Mouse (Mus musculus): ENCODE results near the gene Ythdf1.
A peak's percentile ranks its signal among the peaks of the same experiment; 100 is the strongest.

The Ythdf1 gene

GRCm38 (mm10) chr2:180920810-180921400 is at the start of gene Ythdf1:
TSS of gene Ythdf1 (minus strand) at chr2:180920949.
- peak; percentile 97 for DNase-seq (ENCODE audit: extremely low spot score)

DNA sequence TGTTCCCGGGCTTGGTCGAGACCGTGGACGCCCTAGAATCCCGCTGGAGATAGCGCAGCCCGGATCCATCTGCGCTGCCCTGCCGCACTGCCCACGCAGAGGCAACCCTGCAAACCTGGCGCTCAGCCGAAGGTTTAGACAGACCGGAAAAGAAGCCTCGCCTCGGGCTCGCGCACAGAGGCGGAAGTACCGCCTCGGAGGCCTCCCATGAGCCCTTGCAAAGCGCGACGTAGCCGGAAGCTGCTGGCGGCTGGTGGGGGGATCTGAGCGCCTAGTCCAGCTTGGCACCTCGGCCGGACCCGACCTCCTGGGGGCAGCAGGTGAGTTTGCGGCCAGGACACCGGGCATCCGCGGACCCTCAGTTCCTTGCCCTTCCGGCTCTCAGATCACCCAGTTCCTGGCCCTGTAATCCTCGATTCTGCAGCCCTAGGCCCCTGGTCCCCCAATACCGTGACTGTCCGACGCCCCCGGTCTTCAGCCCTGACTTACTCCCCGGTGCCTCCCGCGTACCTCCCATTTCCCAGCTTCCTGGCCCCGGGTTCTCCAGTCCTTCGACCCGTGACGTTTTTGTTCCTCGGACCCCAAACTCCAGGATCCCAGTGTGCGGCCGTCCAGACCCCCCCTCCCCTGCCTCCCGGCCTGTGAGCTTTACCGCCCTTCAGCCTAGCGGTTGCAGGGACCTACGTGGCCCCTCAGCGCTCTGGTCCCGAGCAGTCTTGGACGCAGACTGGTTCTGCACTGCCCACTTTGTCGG is 46.4 kb upstream of the Ythdf1 start, which contains the start of gene Arfgap1:
TSS of gene Arfgap1 (plus strand) at position 216 of the 754 bp plus-strand sequence.
- peak; percentile 87 for DNase-seq (ENCODE audit: extremely low spot score)

DNA sequence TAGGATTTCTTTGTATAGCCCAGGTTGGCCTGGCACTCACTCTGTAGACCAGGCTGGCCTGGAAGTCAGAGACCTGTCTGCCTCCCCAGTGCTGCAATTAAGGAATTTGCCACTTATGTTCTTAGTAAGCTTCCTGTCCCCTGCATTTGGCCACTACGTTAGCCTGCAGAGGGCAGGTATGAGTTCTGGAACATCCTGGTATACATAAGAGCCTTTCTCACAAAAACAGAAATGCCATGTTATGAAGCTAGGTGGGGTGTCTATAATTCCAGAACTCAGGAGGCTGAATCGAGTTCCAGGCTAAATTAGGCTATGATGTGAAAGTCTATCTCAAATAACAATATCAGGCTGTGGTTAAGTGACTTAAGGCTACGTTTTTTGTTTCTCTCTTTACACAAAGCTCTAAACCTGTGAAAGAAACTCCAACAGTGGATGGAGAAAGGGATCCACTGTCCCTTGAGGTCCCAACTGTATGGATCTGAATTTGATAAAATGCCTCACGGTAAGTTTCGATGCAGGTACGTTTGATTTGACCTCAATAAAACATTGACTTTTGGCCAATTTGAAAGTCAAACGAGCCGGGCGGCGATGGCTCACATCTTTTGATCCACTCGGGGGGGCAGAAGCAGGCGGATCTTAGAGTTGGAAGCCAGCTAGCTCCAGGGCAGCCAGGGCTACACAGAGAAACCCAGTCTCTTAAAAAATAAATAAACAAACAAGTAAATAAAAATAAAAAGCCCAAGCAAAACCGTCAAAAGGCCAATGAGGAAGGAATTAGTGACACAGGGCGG is 45.5 kb upstream of the Ythdf1 start:
- DNase-seq (ENCODE audit: extremely low spot score): no peak

DNA sequence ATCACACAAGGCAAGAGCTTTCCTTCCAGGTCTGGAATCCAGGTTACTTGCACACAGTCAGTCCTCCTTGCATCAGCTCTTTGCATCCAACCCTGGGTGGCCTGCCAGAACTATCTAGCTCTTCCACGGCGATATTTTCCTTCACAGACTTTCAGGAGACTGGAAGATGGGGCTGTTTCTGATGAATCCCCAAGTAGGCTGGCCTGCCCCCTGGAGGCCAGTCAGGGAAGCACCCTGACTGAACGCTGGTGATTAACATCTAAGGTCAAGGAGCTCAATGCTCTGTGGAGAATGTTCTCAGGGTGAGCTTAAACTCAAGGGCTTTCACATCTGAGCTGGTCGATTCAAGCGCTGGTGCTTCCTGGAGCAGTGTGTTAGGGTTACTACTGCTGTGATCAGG is 43.2 kb upstream of the Ythdf1 start:
- peak; percentile 78 for DNase-seq (ENCODE audit: extremely low spot score)

DNA sequence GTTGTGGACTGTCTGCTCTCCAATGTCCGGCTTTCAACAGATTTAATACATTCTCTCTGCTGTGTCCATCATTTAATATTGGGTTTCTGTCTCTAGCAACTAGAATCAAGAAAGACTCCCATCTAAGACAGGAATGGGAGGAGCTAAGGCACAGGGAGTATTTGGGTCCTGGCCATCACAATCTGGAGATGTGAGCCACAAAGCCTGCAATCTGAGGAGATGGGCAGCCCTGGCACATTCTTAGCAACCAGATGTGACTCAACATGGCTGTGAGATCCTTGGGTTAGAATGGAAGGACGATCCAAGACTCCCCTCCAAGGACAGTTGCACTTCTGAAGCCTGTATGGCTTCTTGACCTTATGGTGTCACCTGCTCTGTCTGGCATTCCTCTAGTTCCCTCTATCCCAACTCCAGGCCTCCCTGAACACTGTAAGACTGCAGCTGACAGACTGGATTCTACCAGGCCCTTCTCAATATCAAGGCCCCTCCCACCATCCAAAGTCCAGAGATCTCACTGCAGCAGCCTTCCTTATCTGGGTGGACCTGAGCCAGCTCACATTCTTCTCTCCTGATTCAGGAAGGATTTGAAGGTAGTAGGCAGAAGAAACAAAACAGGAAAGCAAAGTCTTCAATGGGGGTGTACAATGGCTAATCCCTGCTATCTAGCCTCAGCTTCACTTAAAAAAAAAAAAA is 42.0 kb upstream of the Ythdf1 start:
- DNase-seq (ENCODE audit: extremely low spot score): no peak

- DNase-seq (ENCODE audit: extremely low spot score): no peak
These were observed 39.4 kb upstream of the Ythdf1 start for GRCm38 (mm10) chr2:180960187-180960586.

DNA sequence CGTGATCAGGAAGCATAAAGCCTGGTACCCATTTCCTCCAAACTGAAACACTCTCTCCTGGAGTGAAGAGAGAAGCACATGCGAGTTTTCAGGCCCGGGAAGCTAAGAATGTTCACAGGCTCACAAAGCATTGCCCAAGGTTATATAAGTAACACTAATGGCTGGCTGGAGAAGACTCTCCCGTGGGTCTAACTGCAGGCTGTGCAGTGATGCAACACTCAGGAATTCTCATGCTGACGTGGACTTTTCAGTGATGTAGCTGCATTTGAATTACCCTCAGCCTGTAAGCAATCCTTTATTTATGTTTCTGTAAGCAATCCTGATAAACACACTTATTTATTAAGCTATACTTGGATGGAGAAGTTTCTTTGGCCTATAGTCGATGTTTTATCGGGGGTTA is 38.9 kb upstream of the Ythdf1 start:
- no peak for DNase-seq (ENCODE audit: extremely low spot score)

DNA sequence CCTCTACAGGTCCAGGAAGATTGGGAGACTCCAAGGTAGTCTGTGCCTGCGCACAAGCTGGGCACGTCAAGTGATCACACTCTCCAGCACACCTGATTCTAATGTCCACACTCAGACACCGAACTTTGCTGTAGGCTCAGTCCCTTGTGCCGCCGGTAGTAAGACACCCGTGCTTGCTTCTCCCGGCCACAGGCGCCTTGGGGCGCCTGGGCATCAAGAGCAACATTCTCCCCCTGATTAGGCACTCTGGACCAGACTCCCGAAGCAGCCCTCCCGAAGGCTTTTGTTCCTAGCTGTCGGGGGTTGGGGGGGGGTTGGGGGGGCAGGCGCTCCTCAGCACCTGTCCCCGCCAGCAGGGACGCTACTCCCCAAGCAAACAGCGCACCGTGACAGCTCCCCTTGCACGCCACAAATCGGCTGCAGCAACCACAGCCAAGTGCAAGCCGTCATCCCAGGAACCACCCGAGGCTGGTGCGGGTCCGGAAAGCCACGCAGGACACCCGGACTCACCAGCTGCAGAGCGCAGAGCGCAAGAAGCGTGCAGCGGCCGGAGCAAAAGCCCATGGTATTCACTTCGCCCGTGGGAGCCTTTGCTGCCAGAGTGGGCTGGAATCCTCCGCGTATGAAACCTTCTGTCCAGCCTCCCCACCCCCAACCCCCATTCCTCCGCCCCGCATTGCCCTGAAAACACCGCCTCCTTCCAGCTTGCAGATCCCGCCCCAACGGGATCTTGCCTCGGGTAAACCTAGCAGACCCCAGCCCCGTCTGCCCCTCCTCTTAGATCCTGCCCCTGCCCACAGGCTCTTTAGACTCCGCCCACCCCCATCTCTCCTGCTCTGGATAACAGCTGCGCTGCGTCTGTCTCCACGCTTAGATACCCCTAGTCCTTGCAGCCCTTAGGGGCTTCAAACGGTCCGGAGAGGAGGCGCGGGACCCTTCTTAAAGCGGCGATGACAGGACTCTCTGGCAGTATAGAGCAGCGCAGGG is 33.6 kb upstream of the Ythdf1 start, which contains the start of gene Nkain4:
TSS of gene Nkain4 (minus strand) at position 639 of the 987 bp plus-strand sequence.
- DNase-seq (ENCODE audit: extremely low spot score): peak; percentile 85

GRCm38 (mm10) chr2:180953638-180954037 is 32.9 kb upstream of the Ythdf1 start:
- DNase-seq (ENCODE audit: extremely low spot score): no peak

DNA sequence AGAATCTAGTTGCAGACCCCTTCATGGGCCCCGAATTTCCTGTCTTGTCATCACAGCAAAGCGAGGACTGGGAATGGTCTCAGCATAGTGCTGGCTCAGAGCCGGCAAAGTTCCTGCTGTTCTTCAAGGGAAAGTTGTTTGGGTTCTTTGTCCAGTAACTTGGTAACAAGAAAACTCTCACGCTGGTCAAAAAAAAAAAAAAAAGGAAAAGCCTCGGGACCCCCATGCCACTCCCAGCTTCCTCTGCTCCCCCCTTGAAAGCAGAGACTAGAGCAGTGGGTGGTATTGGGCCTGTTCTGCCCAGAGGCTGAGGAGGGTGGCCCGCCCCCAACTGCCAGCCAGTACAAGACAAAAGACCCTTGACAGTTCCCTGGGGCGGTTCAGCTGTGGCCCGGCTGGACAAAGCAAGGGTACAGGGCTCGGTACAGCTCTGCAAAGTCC is 32.0 kb upstream of the Ythdf1 start:
- DNase-seq (ENCODE audit: extremely low spot score): peak; percentile 55

DNA sequence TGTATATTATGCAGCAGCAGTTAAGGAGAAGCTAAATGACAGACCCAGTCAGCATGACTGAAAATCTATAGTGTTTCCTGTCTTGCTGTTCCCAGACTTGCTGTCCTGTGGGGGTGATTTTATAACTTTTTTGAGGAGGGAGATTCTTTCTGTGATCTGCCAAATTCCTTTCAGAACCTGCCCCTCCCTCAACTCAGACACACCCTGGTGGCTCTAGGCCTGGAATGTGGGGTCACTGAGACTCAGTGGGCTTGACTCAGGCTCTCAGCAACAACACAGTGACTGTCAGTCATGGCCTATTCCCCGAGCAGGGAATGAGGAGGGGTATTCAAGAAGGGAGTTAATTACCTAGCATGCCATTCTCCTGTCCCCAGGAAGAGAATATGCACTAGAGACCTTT is 29.2 kb upstream of the Ythdf1 start:
- no peak for DNase-seq (ENCODE audit: extremely low spot score)

DNA sequence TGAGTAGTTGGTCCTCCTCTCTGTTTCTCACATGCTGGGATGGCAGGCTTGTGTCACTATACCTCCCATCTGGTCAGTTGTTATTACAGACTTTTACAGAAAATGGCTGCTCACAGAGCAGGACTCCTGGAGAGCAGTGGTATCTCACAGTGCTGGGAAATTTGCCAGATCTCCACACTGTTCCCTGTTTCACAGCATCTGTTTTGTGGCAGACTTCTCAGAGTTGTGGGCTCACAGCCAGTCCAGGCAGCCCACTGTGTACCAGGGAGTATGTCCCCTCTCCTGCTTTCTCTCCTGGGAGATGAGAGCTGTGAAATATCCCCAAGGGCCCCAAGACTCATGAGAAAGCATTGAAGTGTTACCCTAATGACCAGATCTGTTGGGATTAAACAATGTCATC is 21.1 kb upstream of the Ythdf1 start:
- no peak for DNase-seq (ENCODE audit: extremely low spot score)

- DNase-seq (ENCODE audit: extremely low spot score): no peak
These were observed 19.4 kb upstream of the Ythdf1 start for GRCm38 (mm10) chr2:180940187-180940586.

DNA sequence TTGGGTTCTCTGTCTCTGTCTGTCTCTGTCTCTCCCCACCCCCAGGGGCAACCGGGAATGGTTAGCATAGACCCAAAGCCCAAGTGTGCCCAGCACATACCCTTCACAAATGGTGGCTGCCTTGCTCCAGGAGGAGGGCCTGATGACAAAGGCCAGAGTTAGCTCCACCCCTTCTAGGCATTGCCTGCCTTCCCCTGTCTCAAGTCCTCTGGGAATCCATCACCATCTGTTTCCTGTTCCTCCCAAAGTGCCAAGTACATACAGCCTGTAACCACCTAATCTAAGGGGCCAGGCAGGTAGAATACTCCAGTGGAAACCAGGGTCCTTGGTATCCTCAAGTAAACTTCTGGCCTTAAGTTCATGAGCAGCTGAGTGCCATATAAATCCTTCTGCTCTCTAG is 11.7 kb upstream of the Ythdf1 start:
- no peak for DNase-seq (ENCODE audit: extremely low spot score)

- DNase-seq (ENCODE audit: extremely low spot score): no peak
These were observed 8.0 kb upstream of the Ythdf1 start, which contains the start of gene Birc7 for GRCm38 (mm10) chr2:180928723-180929122. TSS of gene Birc7 (plus strand) at chr2:180929023.

DNA sequence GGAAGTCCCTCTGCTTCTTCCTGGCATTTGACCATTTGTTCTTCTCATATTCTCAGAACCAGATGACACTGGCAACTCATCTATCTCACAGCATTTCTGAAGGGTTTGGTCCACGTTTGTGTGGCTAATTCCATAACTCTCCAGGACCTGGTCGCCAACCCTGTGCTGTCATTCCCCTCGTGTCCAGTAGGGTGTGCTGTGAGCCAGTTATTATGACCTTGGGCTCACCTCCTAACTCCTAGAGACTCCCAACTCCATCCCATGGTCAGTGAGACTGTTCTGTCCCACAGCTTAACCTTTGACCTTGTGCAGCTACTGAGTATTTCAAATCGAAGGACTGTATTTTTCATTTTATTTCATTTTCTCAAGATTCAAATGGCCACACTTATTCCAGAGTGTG is 4.4 kb upstream of the Ythdf1 start:
- peak; percentile 74 for DNase-seq (ENCODE audit: extremely low spot score)

DNA sequence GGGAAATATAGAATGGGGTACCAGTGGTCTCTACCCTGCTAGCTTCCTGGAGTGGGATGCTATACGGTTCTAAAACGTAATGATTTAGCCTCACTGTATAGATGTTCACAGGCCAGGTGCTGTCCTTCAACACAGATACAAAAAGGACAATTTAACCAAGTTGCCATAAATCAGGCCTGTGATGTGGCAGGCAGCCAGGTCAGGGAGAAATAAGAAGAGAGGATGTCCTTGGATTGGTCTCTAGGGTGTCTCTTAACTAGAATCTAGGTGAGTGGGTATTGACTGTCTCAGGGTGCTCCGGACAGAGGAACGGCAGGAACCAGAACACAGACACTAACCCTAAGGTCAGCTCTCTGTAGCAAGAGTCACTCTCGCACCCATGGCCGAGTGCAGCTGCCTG is 2.0 kb upstream of the Ythdf1 start:
- no peak for DNase-seq (ENCODE audit: extremely low spot score)

DNA sequence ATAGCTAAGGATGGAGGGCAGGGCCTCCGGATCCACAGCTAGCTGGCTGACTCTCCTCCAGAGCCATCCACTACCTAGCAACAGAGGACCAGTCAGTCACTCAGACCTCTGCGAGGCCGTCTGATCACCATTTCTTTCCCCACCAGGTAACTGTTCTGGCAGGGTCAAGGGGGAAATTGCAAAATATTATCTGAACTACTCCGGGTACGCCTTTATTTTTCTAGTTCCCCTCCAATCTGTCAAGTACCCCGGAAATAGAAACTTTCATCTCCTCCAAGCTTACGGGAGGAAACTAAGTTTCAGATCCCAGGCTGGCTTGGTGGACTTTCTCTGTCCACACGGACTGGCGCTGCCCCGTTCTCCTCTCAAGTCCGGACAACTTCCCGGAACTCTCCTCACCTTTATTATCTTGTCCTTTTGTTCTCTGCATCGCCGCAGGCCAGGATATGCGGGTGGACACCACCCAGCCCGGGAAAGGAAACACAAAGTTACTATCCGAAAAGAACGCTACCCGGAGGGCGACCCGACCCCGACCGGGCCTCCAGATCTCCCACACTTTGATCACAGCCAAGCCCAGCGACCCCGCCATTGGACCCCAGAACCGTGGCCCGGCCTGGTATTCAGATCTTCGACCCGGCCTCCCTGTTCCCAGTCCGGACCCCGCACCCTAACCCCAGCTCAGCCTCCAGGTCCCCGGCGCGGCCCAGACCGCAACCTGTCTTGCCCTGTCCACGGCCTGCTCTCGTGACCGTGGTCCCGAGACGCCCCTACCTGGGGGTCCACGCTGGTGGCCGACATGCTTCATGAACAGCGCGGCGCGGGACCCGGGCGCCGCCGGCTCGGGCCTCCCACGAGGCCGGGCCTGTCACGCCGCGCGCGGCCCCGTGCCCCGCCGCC is 588 bp downstream of the Ythdf1 start:
- DNase-seq (ENCODE audit: extremely low spot score): no peak

DNA sequence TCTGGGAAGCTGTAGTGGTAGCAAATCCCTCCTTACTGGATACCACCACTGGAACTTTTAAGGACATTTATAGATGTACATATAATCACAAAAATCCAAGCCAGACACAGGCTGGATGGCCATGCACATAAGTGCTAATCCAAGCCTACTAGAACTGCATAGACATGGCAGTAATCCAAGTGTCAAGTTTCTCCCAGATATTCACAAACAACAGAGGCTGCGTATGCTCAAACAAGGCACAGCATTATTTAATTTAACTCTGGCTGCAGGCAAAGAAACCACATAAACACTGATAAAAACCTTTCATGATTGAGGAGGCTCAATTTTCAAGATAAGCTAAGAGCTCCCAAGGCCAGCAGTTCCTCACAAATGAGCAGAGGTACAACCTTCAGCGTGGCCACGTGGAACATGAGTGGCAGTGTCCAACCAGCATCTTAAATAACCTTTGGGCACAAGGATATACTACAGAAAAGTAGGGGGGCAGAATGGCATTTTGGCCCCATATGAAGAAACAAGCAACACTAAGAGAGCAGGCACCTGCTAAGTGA is 4.8 kb downstream of the Ythdf1 start:
- no peak for DNase-seq (ENCODE audit: extremely low spot score)

Measured in embryo, embryonic 9.5 days (tissue).